Mouse (Mus musculus) brain, embryonic 14.5 days (tissue): ENCODE measurements around the gene Ybey.

Source experiments
- CTCF ChIP-seq: fragments of 200-500 bp; IDR thresholded peaks from 2 replicates; pipeline ENCODE4 v1.5.1; 2012; ENCODE audit warnings: inconsistent platforms, mild to moderate bottlenecking, moderate library complexity, borderline replicate concordance; ENCODE audit not compliant: insufficient read depth, insufficient read length; ENCODE audit errors: extremely low read depth
- POLR2A ChIP-seq: fragments of 200-500 bp; IDR thresholded peaks from 2 replicates; pipeline ENCODE4 v1.6.1; 2012; ENCODE audit warnings: mild to moderate bottlenecking, inconsistent platforms, borderline replicate concordance; ENCODE audit not compliant: poor library complexity, insufficient read depth, insufficient read length, severe bottlenecking; ENCODE audit errors: extremely low read depth

DNA sequence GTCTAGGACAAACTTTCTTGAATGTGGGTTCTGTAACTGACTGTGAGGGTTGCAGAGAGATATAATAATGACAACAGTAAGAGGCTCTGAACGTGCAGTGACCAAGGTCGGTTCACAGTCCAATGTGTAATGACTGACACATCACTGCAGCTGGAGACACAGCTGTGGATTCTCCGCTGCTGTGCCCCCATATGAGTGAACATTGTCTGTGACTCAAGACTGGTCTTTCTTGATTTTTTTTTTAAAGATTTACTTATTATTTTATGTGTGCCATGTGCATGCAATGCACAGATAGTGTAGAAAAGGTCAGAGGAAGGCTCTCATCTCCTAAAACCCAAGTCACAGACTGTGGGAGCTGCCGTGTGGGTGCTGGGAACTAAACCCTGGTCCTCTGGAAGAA, 28.6 kb upstream of the Ybey start:
- no peak for TF ChIP-seq CTCF
- no peak for TF ChIP-seq POLR2A
